Mouse (Mus musculus) G1E-ER4 (cell line): ENCODE data around the gene F2rl1. TPM values are rescaled to one million over a fixed set of nuclear protein-coding genes. Genes with fewer than 3 reads are reported as not detected.

Source experiments
- GATA1 ChIP-seq: IDR thresholded peaks from one replicate; pipeline ENCODE4 v1.8.0; 2012; ENCODE audit warnings: low read length, inconsistent platforms
- polyA plus RNA-seq: library from polyadenylated mRNA; stranded (reverse); fragments of >175 nt; gene quantifications from 2 replicates; pipeline ENCODE4 v1.2.3, GENCODE M21; 2012

F2rl1 gene
- polyA plus RNA-seq, 1 experiment, result not detected

GRCm38 (mm10) chr13:95496601-95497000 lies 28.4 kb downstream of the F2rl1 start:
- TF ChIP-seq GATA1, result no peak

- no peak for TF ChIP-seq GATA1
Observed at GRCm38 (mm10) chr13:95494812-95495211, 30.2 kb downstream of the F2rl1 start.

GRCm38 (mm10) chr13:95493296-95493695 lies 31.7 kb downstream of the F2rl1 start:
- TF ChIP-seq GATA1, result no peak

- TF ChIP-seq GATA1, result no peak
Observed at GRCm38 (mm10) chr13:95491327-95491726, 33.7 kb downstream of the F2rl1 start.

- no peak for TF ChIP-seq GATA1
Observed at GRCm38 (mm10) chr13:95484664-95485063, 40.4 kb downstream of the F2rl1 start.

- TF ChIP-seq GATA1, result no peak
Observed at GRCm38 (mm10) chr13:95481428-95481827, 43.6 kb downstream of the F2rl1 start.

- TF ChIP-seq GATA1, result no peak
Observed at GRCm38 (mm10) chr13:95478671-95479413, 46.2 kb downstream of the F2rl1 start, which contains the start of gene S100z. S100z (minus strand) TSS chr13:95478721.

GRCm38 (mm10) chr13:95477173-95477572 lies 47.9 kb downstream of the F2rl1 start:
- peak; percentile 56 for TF ChIP-seq GATA1

- TF ChIP-seq GATA1, result peak; percentile 66
Observed at GRCm38 (mm10) chr13:95475124-95475523, 49.9 kb downstream of the F2rl1 start.

GRCm38 (mm10) chr13:95474294-95474693 lies 50.7 kb downstream of the F2rl1 start:
- peak; percentile 19 for TF ChIP-seq GATA1

GRCm38 (mm10) chr13:95470970-95471369 lies 54.1 kb downstream of the F2rl1 start:
- TF ChIP-seq GATA1, result no peak

Other genes with a start within 250 kb of the F2rl1 start
- not detected in 2 replicates for gene Zbed3, start 201.6 kb downstream of the F2rl1 start, polyA plus RNA-seq
- gene Aggf1, start 149.9 kb downstream of the F2rl1 start, polyA plus RNA-seq, result 25.2 and 27.8 TPM in 2 replicates
- not detected in 2 replicates for gene Crhbp, start 80.3 kb downstream of the F2rl1 start, polyA plus RNA-seq
- gene S100z, start 46.5 kb downstream of the F2rl1 start, polyA plus RNA-seq, result not detected in 2 replicates
- 0.03 TPM in 1 of 2 replicates, not detected in the other for gene F2r, start 93.3 kb upstream of the F2rl1 start, polyA plus RNA-seq
- 0.05 TPM in 1 of 2 replicates, not detected in the other for gene F2rl2, start 171.6 kb upstream of the F2rl1 start, polyA plus RNA-seq